Mouse (Mus musculus): ENCODE measurements around the gene Ppfia4. TPM values are rescaled to one million over a fixed set of nuclear protein-coding genes. Genes with fewer than 3 reads are reported as not detected.
A peak's percentile ranks its signal among the peaks of the same experiment; 100 is the strongest.

The Ppfia4 gene
- polyA plus RNA-seq, 1 experiment from 2014 or later = 2.0 TPM

DNA sequence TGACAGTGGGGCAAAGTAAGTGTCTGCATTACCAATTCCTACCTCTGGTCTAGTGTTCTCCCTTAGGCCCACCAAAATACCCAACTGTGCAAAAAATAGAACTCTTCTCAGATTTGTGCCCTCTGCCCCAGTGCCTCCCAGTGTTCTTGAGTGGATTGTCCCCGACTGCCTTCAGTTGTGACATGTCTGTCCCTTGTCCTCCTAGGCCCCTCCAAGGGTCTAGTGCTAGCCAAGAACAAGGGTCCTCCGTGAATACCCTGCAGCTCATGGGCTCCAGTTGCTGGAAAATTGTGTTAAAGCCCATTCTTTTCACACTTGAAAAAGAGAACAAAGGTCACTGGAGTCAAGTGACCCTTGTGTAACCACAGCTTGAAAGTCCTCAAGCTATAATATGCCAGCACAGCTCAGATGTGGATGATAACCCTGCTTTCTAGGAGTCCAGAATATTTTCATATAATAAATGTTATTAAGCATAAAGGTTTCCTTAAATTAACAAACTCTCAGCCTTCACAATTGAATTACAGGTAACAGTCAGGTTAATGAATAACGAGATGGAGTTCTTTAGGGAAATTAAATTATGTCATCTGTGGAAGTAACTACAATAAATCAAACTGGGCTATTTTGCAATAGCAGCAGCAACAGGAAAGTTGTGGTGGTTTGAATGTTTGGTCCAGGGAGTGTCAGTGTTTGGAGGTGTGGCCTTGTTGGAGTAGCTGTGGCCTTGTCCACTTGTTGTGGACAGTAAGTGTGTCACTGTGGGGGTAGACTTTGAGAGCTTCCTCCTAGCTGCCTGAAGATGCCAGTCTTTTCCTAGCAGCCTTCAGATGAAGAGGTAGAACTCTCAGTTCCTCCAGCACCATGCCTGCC is 38.8 kb downstream of the Ppfia4 start:
- H3K27me3 ChIP-seq (ENCODE audit: insufficient read depth, low read length) = 0 out of 2 replicates have a peak, but pooled peaks cover 3% of the 10 kb centered on the region
- H3K9ac ChIP-seq (ENCODE audit: low read depth, low read length) = no peak overlapping the region

DNA sequence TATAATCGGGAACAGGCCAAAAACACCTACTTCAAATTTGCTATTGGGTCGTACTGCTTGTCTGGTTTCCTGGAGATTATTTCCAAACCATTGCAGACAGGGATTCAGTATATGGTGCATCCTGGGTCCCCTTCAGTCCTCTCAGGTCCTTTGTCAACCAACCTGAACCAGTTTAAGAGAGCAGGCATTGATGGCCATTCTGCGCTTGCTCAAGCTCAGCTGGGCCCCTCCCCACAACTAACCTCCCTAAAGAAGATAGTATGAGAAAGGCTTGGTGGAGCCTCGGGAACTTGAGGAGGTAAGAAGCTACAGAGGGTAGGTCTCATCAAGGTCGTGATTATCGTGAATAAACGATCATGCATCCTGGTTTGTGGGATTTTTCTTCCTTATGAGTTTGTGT is 39.5 kb downstream of the Ppfia4 start:
- no peak for DNase-seq (ENCODE audit: low spot score)
- ATAC-seq (replicated peaks; ENCODE audit: low FRiP score, low read depth) = no peak
- H3K4me1 ChIP-seq (replicated peaks; ENCODE audit: insufficient read depth, low read length) = 0 out of 2 replicates have a peak, but pooled peaks cover 6% of the 10 kb centered on the region
- no peak overlapping the region for H3K4me3 ChIP-seq (replicated peaks; ENCODE audit: low read depth, low read length)
- H3K4me2 ChIP-seq (ENCODE audit: low read length) = no peak overlapping the region
- H3K27ac ChIP-seq = no peak overlapping the region
- no peak for TF ChIP-seq CTCF (IDR thresholded peaks at IDR 0.05; ENCODE audit: low read depth)
- 0 out of 2 replicates have a peak, but pooled peaks cover 3% of the 10 kb centered on the region for H3K27me3 ChIP-seq (ENCODE audit: insufficient read depth, low read length)
- WGBS = 83% methylated on average over 7 of the region's 7 CpGs
- H3K9ac ChIP-seq (ENCODE audit: low read depth, low read length) = no peak overlapping the region
- no peaks in the 10 kb centered on the region for H3K9me3 ChIP-seq (replicated peaks; ENCODE audit: low read length)
- H3K36me3 ChIP-seq (ENCODE audit: insufficient read depth, low read length) = no peaks in the 10 kb centered on the region

More for the DNA sequence above, 38.8 kb downstream of the Ppfia4 start:
- TF ChIP-seq CTCF (IDR thresholded peaks at IDR 0.05; ENCODE audit: low read depth) = no peak
- no peaks in the 10 kb centered on the region for H3K36me3 ChIP-seq (ENCODE audit: insufficient read depth, low read length)
- no peak overlapping the region for H3K27ac ChIP-seq
- WGBS = 63% methylated on average over 3 of the region's 3 CpGs
- H3K9me3 ChIP-seq (replicated peaks; ENCODE audit: low read length) = no peaks in the 10 kb centered on the region
- DNase-seq (ENCODE audit: low spot score) (peak; percentile 39), ATAC-seq (replicated peaks; ENCODE audit: low FRiP score, low read depth) (no peak)
- H3K4me2 ChIP-seq (ENCODE audit: low read length) = no peak overlapping the region
- no peak overlapping the region for H3K4me3 ChIP-seq (replicated peaks; ENCODE audit: low read depth, low read length)
- H3K4me1 ChIP-seq (replicated peaks; ENCODE audit: insufficient read depth, low read length) = 0 out of 2 replicates have a peak, but pooled peaks cover 6% of the 10 kb centered on the region

- Histone ChIP-seq H3K4me1 (replicated peaks; ENCODE audit: insufficient read depth, low read length) (0 out of 2 replicates have a peak, but pooled peaks cover 6% of the 10 kb centered on the region), H3K9ac (ENCODE audit: low read depth, low read length) (no peak overlapping the region), H3K4me3 (replicated peaks; ENCODE audit: low read depth, low read length) (no peak overlapping the region), H3K27ac (no peak overlapping the region), H3K9me3 (replicated peaks; ENCODE audit: low read length) (no peaks in the 10 kb centered on the region), H3K4me2 (ENCODE audit: low read length) (no peak overlapping the region), H3K27me3 (ENCODE audit: insufficient read depth, low read length) (0 out of 2 replicates have a peak, but pooled peaks cover 3% of the 10 kb centered on the region), H3K36me3 (ENCODE audit: insufficient read depth, low read length) (no peaks in the 10 kb centered on the region)
- no peak for ATAC-seq (replicated peaks; ENCODE audit: low FRiP score, low read depth)
- no peak for DNase-seq (ENCODE audit: low spot score)
- no peak for TF ChIP-seq CTCF (IDR thresholded peaks at IDR 0.05; ENCODE audit: low read depth)
- WGBS = 50% methylated on average over 9 of the region's 9 CpGs
These were observed 40.1 kb downstream of the Ppfia4 start for GRCm38 (mm10) chr1:134292601-134293000.

DNA sequence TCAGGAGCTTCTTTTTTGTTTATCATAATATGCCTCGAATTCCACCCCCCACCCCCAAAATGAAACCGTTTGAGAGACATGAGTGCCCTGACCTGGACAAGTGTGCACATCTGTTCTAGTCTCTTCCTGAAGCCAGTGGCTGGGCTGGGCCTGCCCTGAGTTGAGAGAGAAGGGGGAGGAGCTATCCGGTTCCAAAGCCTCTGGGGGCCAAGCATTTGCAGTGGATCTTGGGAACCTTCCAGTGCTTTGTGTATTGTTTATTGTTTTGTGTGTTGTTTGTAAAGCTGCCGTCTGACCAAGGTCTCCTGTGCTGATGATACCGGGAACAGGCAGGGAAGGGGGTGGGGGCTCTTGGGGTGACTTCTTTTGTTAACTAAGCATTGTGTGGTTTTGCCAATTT is 40.7 kb downstream of the Ppfia4 start:
- DNase-seq (ENCODE audit: low spot score) (peak; percentile 57), ATAC-seq (replicated peaks; ENCODE audit: low FRiP score, low read depth) (no peak)
- H3K4me2 ChIP-seq (ENCODE audit: low read length) = no peak overlapping the region
- 0 out of 2 replicates have a peak, but pooled peaks cover under 1% of the 10 kb centered on the region for H3K27me3 ChIP-seq (ENCODE audit: insufficient read depth, low read length)
- H3K9me3 ChIP-seq (replicated peaks; ENCODE audit: low read length) = no peaks in the 10 kb centered on the region
- no peak for TF ChIP-seq CTCF (IDR thresholded peaks at IDR 0.05; ENCODE audit: low read depth)
- no peak overlapping the region for H3K9ac ChIP-seq (ENCODE audit: low read depth, low read length)
- no peak overlapping the region for H3K27ac ChIP-seq
- 0 out of 2 replicates have a peak, but pooled peaks cover 6% of the 10 kb centered on the region for H3K4me1 ChIP-seq (replicated peaks; ENCODE audit: insufficient read depth, low read length)
- 36% methylated on average over 5 of the region's 5 CpGs for WGBS
- no peak overlapping the region for H3K4me3 ChIP-seq (replicated peaks; ENCODE audit: low read depth, low read length)
- no peaks in the 10 kb centered on the region for H3K36me3 ChIP-seq (ENCODE audit: insufficient read depth, low read length)

DNA sequence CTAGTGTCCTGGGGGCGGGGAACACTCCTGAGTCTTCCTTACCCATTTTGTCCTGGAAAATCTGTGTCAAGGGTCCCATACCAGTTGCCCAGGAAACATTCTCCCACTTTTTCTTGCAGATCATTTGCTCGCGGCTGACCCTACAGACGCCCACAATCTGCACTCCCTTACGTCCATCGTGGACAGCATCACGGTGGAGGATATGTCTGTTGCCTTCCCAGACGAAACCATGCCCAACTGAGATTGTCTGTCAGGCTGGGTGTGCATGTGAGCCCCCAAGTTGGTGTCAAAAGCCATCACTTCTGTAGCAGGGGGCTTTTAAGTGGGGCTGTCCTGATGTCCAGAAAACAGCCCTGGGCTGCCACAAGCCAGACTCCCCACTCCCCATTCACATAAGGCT is 41.2 kb downstream of the Ppfia4 start:
- H3K36me3 ChIP-seq (ENCODE audit: insufficient read depth, low read length) = no peaks in the 10 kb centered on the region
- H3K27me3 ChIP-seq (ENCODE audit: insufficient read depth, low read length) = no peaks in the 10 kb centered on the region
- no peak for TF ChIP-seq CTCF (IDR thresholded peaks at IDR 0.05; ENCODE audit: low read depth)
- no peak overlapping the region for H3K27ac ChIP-seq
- WGBS = 66% methylated on average over 8 of the region's 8 CpGs
- H3K9ac ChIP-seq (ENCODE audit: low read depth, low read length) = no peak overlapping the region
- ATAC-seq (replicated peaks; ENCODE audit: low FRiP score, low read depth) (no peak), DNase-seq (ENCODE audit: low spot score) (no peak)
- H3K4me1 ChIP-seq (replicated peaks; ENCODE audit: insufficient read depth, low read length) = 0 out of 2 replicates have a peak, but pooled peaks cover 6% of the 10 kb centered on the region
- no peaks in the 10 kb centered on the region for H3K9me3 ChIP-seq (replicated peaks; ENCODE audit: low read length)
- no peak overlapping the region for H3K4me2 ChIP-seq (ENCODE audit: low read length)
- no peak overlapping the region for H3K4me3 ChIP-seq (replicated peaks; ENCODE audit: low read depth, low read length)

DNA sequence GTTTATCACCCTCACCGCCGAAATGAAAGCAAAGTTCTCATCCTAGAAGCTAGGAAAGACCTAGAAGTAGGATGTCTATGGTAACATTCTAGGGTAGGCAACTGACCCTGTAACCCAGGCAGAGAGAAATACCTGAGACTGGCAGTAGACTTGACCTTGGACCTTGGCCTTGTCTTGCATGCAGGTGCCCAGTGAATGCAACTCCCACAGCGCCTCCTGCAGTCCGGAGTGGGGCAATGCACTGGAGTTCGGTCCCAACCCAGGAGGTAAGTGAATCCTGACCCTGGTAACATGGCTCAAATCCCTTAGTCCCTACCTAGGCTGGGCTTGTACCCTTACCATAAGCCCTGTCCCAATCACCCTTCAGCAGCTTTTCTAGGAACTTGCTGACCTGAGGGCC is 41.8 kb downstream of the Ppfia4 start:
- Histone ChIP-seq H3K9me3 (replicated peaks; ENCODE audit: low read length) (no peaks in the 10 kb centered on the region), H3K4me1 (replicated peaks; ENCODE audit: insufficient read depth, low read length) (0 out of 2 replicates have a peak, but pooled peaks cover 6% of the 10 kb centered on the region), H3K4me3 (replicated peaks; ENCODE audit: low read depth, low read length) (no peak overlapping the region), H3K9ac (ENCODE audit: low read depth, low read length) (no peak overlapping the region), H3K4me2 (ENCODE audit: low read length) (no peak overlapping the region), H3K27ac (no peak overlapping the region), H3K36me3 (ENCODE audit: insufficient read depth, low read length) (no peaks in the 10 kb centered on the region), H3K27me3 (ENCODE audit: insufficient read depth, low read length) (no peaks in the 10 kb centered on the region)
- WGBS = 63% methylated on average over 5 of the region's 5 CpGs
- DNase-seq (ENCODE audit: low spot score) (no peak), ATAC-seq (replicated peaks; ENCODE audit: low FRiP score, low read depth) (no peak)
- TF ChIP-seq CTCF (IDR thresholded peaks at IDR 0.05; ENCODE audit: low read depth) = peak; percentile 45; the same call in 1 of the 2 replicates

All from kidney, postnatal 0 days (tissue).